Mouse (Mus musculus): ENCODE data around the gene Thnsl2. TPM values are rescaled to one million over a fixed set of nuclear protein-coding genes. Genes with fewer than 3 reads are reported as not detected.

Gene Thnsl2
- total and polyA plus RNA-seq, 3 experiments = not detected

DNA sequence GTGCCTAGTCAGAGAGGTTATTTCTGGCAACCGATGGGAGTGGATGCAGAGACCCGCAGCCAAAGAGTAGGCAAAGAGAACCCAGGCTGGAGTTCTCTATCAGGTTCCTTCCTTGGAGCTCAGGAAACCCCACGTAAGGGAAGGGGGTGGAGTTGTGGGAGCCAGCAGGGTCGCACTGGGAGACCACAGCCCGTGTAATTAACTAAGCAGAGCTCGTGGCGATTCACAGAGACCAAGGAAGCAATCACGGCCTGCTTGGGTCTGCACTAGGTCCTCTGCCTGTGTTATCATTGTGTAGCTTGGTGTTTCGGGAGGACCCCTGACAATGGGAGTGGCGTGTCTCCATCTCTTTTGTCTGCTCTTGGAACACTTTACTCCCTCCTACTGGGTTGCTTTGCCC lies 6.9 kb upstream of the Thnsl2 start:
- dilution Hi-C loops (cut with MboI; ENCODE audit: extremely low pct_ligation_motif_present, extremely low pct_unique_long_range_greater_than_20kb, low sequenced_read_pairs) (no loop called here), in situ Hi-C loops (cut with MboI; ENCODE audit: low pct_ligation_motif_present, low pct_unique_long_range_greater_than_20kb, low sequenced_read_pairs) (loop anchor here (10.0 kb wide), 1 partner anchor 654 kb away; no protein-coding TSS in a partner anchor)
- H3K4me2 ChIP-seq (ENCODE audit: insufficient read depth, low read depth, poor library complexity, severe bottlenecking) = no peak overlapping the region
- no peaks in the 10 kb centered on the region for H3K9me3 ChIP-seq (replicated peaks; ENCODE audit: low read length)
- no peaks in the 10 kb centered on the region for H3K79me2 ChIP-seq (replicated peaks; ENCODE audit: control insufficient read depth, extremely low read depth, insufficient read depth, poor library complexity, severe bottlenecking)
- no peak overlapping the region for H3K4me3 ChIP-seq (replicated peaks in 1 of 3; ENCODE audit: low read depth in 2 of 3, low read length in 2 of 3, poor library complexity in 1 of 3)
- H3K9ac ChIP-seq (ENCODE audit: insufficient read depth, low read depth) = no peak overlapping the region
- H3K27ac ChIP-seq (ENCODE audit: insufficient read depth, low read depth) = no peak overlapping the region
- H3K27me3 ChIP-seq (replicated peaks) = no peaks in the 10 kb centered on the region
- H3K36me3 ChIP-seq (replicated peaks in 1 of 2; ENCODE audit: control insufficient read depth in 1 of 2, insufficient read depth in 1 of 2, low read length in 1 of 2) = no peaks in the 10 kb centered on the region
- 0 out of 4 replicates have a peak, but pooled peaks cover 0 to 3% of the 10 kb centered on the region in 2 experiments for H3K4me1 ChIP-seq (ENCODE audit: control insufficient read depth in 1 of 2, insufficient read depth in 2 of 2)
- TF ChIP-seq GABPA (IDR thresholded peaks at IDR 0.05; ENCODE audit: insufficient replicate concordance, low read depth, low read length) (no peak), USF1 (IDR thresholded peaks at IDR 0.05; ENCODE audit: low read depth, low read length) (no peak), TCF12 (IDR thresholded peaks at IDR 0.05; ENCODE audit: low read depth, low read length) (no peak), ELF1 (IDR thresholded peaks at IDR 0.05; ENCODE audit: low read depth, low read length) (no peak), CTCF (conservative IDR thresholded peaks at IDR 0.05 in 1 of 2, IDR thresholded peaks at IDR 0.05 in 1 of 2; ENCODE audit: low read depth in 2 of 2, low read length in 2 of 2) (no peak), ETS1 (conservative IDR thresholded peaks at IDR 0.05; ENCODE audit: low read depth, low read length) (no peak), ZKSCAN1 (IDR thresholded peaks at IDR 0.05; ENCODE audit: borderline replicate concordance, low read depth, low read length) (no peak), PAX5 (IDR thresholded peaks at IDR 0.05; ENCODE audit: low read length) (no peak), ZNF384 (IDR thresholded peaks at IDR 0.05; ENCODE audit: low read depth, low read length) (no peak), CHD1 (IDR thresholded peaks at IDR 0.05; ENCODE audit: low read depth, low read length) (no peak), MAFK (IDR thresholded peaks at IDR 0.05; ENCODE audit: insufficient replicate concordance, low read length) (no peak), POLR2A (IDR thresholded peaks at IDR 0.05; ENCODE audit: low read depth, low read length) (no peak), MAZ (IDR thresholded peaks at IDR 0.05; ENCODE audit: low read depth, low read length) (no peak)
- DNase-seq (ENCODE audit: extremely low read depth) = no peak

GRCm38 (mm10) chr6:71149534-71149933 lies 5.3 kb upstream of the Thnsl2 start:
- in situ Hi-C loops (cut with MboI; ENCODE audit: low pct_ligation_motif_present, low pct_unique_long_range_greater_than_20kb, low sequenced_read_pairs) = loop anchor here (25.0 kb wide), 1 partner anchor 337 kb away; no protein-coding TSS in a partner anchor
- no peak overlapping the region for H3K9ac ChIP-seq (ENCODE audit: insufficient read depth, low read depth)
- H3K4me1 ChIP-seq (ENCODE audit: control insufficient read depth in 1 of 2, insufficient read depth in 2 of 2) = 0 out of 4 replicates have a peak, but pooled peaks cover 0 to 3% of the 10 kb centered on the region in 2 experiments
- no peaks in the 10 kb centered on the region for H3K9me3 ChIP-seq (replicated peaks; ENCODE audit: low read length)
- no peak overlapping the region for H3K27ac ChIP-seq (ENCODE audit: insufficient read depth, low read depth)
- H3K4me3 ChIP-seq (replicated peaks in 1 of 3; ENCODE audit: low read depth in 2 of 3, low read length in 2 of 3, poor library complexity in 1 of 3) = no peak overlapping the region
- no peaks in the 10 kb centered on the region for H3K79me2 ChIP-seq (replicated peaks; ENCODE audit: control insufficient read depth, extremely low read depth, insufficient read depth, poor library complexity, severe bottlenecking)
- H3K36me3 ChIP-seq (replicated peaks in 1 of 2; ENCODE audit: control insufficient read depth in 1 of 2, insufficient read depth in 1 of 2, low read length in 1 of 2) = no peaks in the 10 kb centered on the region
- H3K4me2 ChIP-seq (ENCODE audit: insufficient read depth, low read depth, poor library complexity, severe bottlenecking) = peak overlapping the region; percentile 62; the same call in 1 of the 2 replicates
- DNase-seq (ENCODE audit: extremely low read depth) = peak; percentile 59
- dilution Hi-C loops (cut with MboI; ENCODE audit: extremely low pct_ligation_motif_present, extremely low pct_unique_long_range_greater_than_20kb, low sequenced_read_pairs) = no loop called here
- no peaks in the 10 kb centered on the region for H3K27me3 ChIP-seq (replicated peaks)
- TF ChIP-seq JUN (IDR thresholded peaks at IDR 0.05; ENCODE audit: insufficient read depth, low read depth, low read length) (no peak), USF1 (IDR thresholded peaks at IDR 0.05; ENCODE audit: low read depth, low read length) (no peak), ZC3H11A (IDR thresholded peaks at IDR 0.05; ENCODE audit: low read depth, low read length) (peak; percentile 27; the same call in 1 of the 2 replicates), ELF1 (IDR thresholded peaks at IDR 0.05; ENCODE audit: low read depth, low read length) (no peak), TCF12 (IDR thresholded peaks at IDR 0.05; ENCODE audit: low read depth, low read length) (no peak), MXI1 (IDR thresholded peaks at IDR 0.05; ENCODE audit: low read depth, low read length) (0 out of 2 replicates have a peak, but pooled peaks have one; percentile 22), EP300 (IDR thresholded peaks at IDR 0.05; ENCODE audit: low read length) (no peak), MEF2A (IDR thresholded peaks at IDR 0.05; ENCODE audit: borderline replicate concordance, low read depth, low read length) (no peak), MAZ (IDR thresholded peaks at IDR 0.05; ENCODE audit: low read depth, low read length) (no peak), PAX5 (IDR thresholded peaks at IDR 0.05; ENCODE audit: low read length) (no peak), USF2 (conservative IDR thresholded peaks at IDR 0.05; ENCODE audit: low read depth, low read length) (no peak), ZNF384 (IDR thresholded peaks at IDR 0.05; ENCODE audit: low read depth, low read length) (no peak), SIN3A (IDR thresholded peaks at IDR 0.05; ENCODE audit: low read length) (no peak), E2F4 (IDR thresholded peaks at IDR 0.05; ENCODE audit: insufficient replicate concordance, low read depth, low read length) (no peak), HCFC1 (IDR thresholded peaks at IDR 0.05; ENCODE audit: low read depth, low read length) (no peak), MYC (IDR thresholded peaks at IDR 0.05; ENCODE audit: low read depth, low read length) (no peak), CTCF (conservative IDR thresholded peaks at IDR 0.05 in 1 of 2, IDR thresholded peaks at IDR 0.05 in 1 of 2; ENCODE audit: low read depth in 2 of 2, low read length in 2 of 2) (peak; percentile 15 to 88; a peak in 2 of 4 replicates), GABPA (IDR thresholded peaks at IDR 0.05; ENCODE audit: insufficient replicate concordance, low read depth, low read length) (no peak), KAT2A (IDR thresholded peaks at IDR 0.05; ENCODE audit: insufficient replicate concordance, low read length) (no peak), MAFK (IDR thresholded peaks at IDR 0.05; ENCODE audit: insufficient replicate concordance, low read length) (no peak), UBTF (IDR thresholded peaks at IDR 0.05; ENCODE audit: low read depth, low read length) (no peak), ZMIZ1 (IDR thresholded peaks at IDR 0.05; ENCODE audit: low read depth, low read length) (no peak), MAX (IDR thresholded peaks at IDR 0.05; ENCODE audit: low read length) (no peak), JUND (conservative IDR thresholded peaks at IDR 0.05; ENCODE audit: low read depth, low read length) (no peak), BHLHE40 (IDR thresholded peaks at IDR 0.05; ENCODE audit: low read depth, low read length) (no peak), SMC3 (IDR thresholded peaks at IDR 0.05; ENCODE audit: low read depth, low read length) (peak; percentile 81), RCOR1 (conservative IDR thresholded peaks at IDR 0.05; ENCODE audit: low read depth, low read length) (no peak)

Data from CH12.LX (cell line).